Mouse (Mus musculus) hindbrain, embryonic 13.5 days (tissue): ENCODE results near the gene Armc12. TPM values are rescaled to one million over a fixed set of nuclear protein-coding genes. Genes with fewer than 3 reads are reported as not detected.

Experiments used
- ATAC-seq: fragments of 200-750 bp; cut with Nextera tagmentation; 2 replicates; pipeline ENCODE4 v1.8.0; 2017; ENCODE audit warnings: moderate TSS enrichment; ENCODE audit not compliant: low FRiP score
- H3K27ac ChIP-seq: fragments of 300-500 bp; sonication (generic); 2 replicates; pipeline ENCODE4 v1.5.1; 2015; ENCODE audit warnings: inconsistent platforms, mild to moderate bottlenecking, moderate library complexity
- H3K27me3 ChIP-seq: fragments of 300-500 bp; sonication (generic); 2 replicates; pipeline ENCODE4 v1.6.1; 2015; ENCODE audit warnings: mild to moderate bottlenecking, inconsistent platforms
- H3K36me3 ChIP-seq: fragments of 300-500 bp; sonication (generic); 2 replicates; pipeline ENCODE4 v1.6.1; 2015; ENCODE audit warnings: mild to moderate bottlenecking, inconsistent platforms
- H3K4me1 ChIP-seq: fragments of 300-500 bp; sonication (generic); replicated peaks from 2 replicates; pipeline ENCODE4 v1.6.1; 2015; ENCODE audit warnings: inconsistent platforms
- H3K4me2 ChIP-seq: fragments of 300-500 bp; sonication (generic); 2 replicates; pipeline ENCODE4 v1.6.1; 2015; ENCODE audit warnings: inconsistent platforms, mild to moderate bottlenecking, moderate library complexity
- H3K4me3 ChIP-seq: fragments of 300-500 bp; sonication (generic); 2 replicates; pipeline ENCODE4 v1.5.1; 2015; ENCODE audit warnings: mild to moderate bottlenecking, inconsistent platforms
- H3K9ac ChIP-seq: fragments of 300-500 bp; sonication (generic); 2 replicates; pipeline ENCODE4 v1.6.1; 2015; ENCODE audit warnings: mild to moderate bottlenecking, inconsistent platforms
- H3K9me3 ChIP-seq: fragments of 300-500 bp; sonication (generic); 2 replicates; pipeline ENCODE4 v1.6.1; 2016; ENCODE audit warnings: inconsistent platforms
- WGBS: fragments of 180-500 bp; shearing (Covaris S2); methylation state at CpG from one replicate; pipeline ENCODE4 v1.1.7; 2015; 5-methylcytosine and 5-hydroxymethylcytosine counted together
- polyA plus RNA-seq: library from polyadenylated mRNA; unstranded; fragments of >200 nt; fragmentation: Nextera tagmentation; extraction: Ambion mirVana; gene quantifications from 2 replicates; pipeline ENCODE4 v1.2.1, GENCODE M21; 2015

Armc12 gene
- polyA plus RNA-seq, 1 experiment from 2014 or later: not detected

GRCm38 (mm10) chr17:28515431-28516341 lies 14.9 kb upstream of the Armc12 start:
- 74% methylated on average over 10 of the region's 10 CpGs for WGBS
- H3K9ac ChIP-seq: no peak overlapping the region
- no peak overlapping the region for H3K4me3 ChIP-seq
- H3K4me2 ChIP-seq: no peak overlapping the region
- no peaks in the 10 kb centered on the region for H3K9me3 ChIP-seq
- no peak overlapping the region for H3K27ac ChIP-seq
- ATAC-seq: no peak
- peaks cover 25% of the 10 kb centered on the region for H3K4me1 ChIP-seq
- H3K27me3 ChIP-seq: peaks cover 37% of the 10 kb centered on the region
- H3K36me3 ChIP-seq: no peaks in the 10 kb centered on the region

GRCm38 (mm10) chr17:28516881-28517280 lies 13.7 kb upstream of the Armc12 start:
- Histone ChIP-seq H3K9ac (no peak overlapping the region), H3K9me3 (no peaks in the 10 kb centered on the region), H3K4me3 (no peak overlapping the region), H3K4me1 (peaks cover 22% of the 10 kb centered on the region), H3K27me3 (peaks cover 45% of the 10 kb centered on the region), H3K36me3 (no peaks in the 10 kb centered on the region), H3K27ac (no peak overlapping the region), H3K4me2 (peak overlapping the region; percentile 86; the same call in 1 of the 2 replicates)
- no peak for ATAC-seq
- WGBS: 79% methylated on average over 4 of the region's 4 CpGs

GRCm38 (mm10) chr17:28517441-28517955 lies 13.1 kb upstream of the Armc12 start, which contains the start of gene Fkbp5:
Gene Fkbp5, minus strand, starts transcription at chr17:28517527.
- no peaks in the 10 kb centered on the region for H3K9me3 ChIP-seq
- H3K36me3 ChIP-seq: no peaks in the 10 kb centered on the region
- H3K4me1 ChIP-seq: peaks cover 29% of the 10 kb centered on the region
- H3K27me3 ChIP-seq: peaks cover 43% of the 10 kb centered on the region
- ATAC-seq: peak; percentile 52
- H3K9ac ChIP-seq: peak within 1 kb of the TSS; percentile 77
- WGBS: 3% methylated on average over 16 of the region's 16 CpGs
- peak within 1 kb of the TSS; percentile 48 for H3K4me3 ChIP-seq
- H3K4me2 ChIP-seq: peak within 1 kb of the TSS; percentile 86
- H3K27ac ChIP-seq: peak within 1 kb of the TSS; percentile 82

- H3K4me1 ChIP-seq: peaks cover 29% of the 10 kb centered on the region
- H3K9me3 ChIP-seq: no peaks in the 10 kb centered on the region
- H3K27ac ChIP-seq: peak overlapping the region; percentile 82
- H3K4me3 ChIP-seq: peak overlapping the region; percentile 48
- peak; percentile 66 for ATAC-seq
- peaks cover 43% of the 10 kb centered on the region for H3K27me3 ChIP-seq
- under 1% methylated on average over 45 of the region's 46 CpGs for WGBS
- peak overlapping the region; percentile 86 for H3K4me2 ChIP-seq
- H3K9ac ChIP-seq: peak overlapping the region; percentile 77
- no peaks in the 10 kb centered on the region for H3K36me3 ChIP-seq
Measured at GRCm38 (mm10) chr17:28517956-28518614, 12.5 kb upstream of the Armc12 start.

DNA sequence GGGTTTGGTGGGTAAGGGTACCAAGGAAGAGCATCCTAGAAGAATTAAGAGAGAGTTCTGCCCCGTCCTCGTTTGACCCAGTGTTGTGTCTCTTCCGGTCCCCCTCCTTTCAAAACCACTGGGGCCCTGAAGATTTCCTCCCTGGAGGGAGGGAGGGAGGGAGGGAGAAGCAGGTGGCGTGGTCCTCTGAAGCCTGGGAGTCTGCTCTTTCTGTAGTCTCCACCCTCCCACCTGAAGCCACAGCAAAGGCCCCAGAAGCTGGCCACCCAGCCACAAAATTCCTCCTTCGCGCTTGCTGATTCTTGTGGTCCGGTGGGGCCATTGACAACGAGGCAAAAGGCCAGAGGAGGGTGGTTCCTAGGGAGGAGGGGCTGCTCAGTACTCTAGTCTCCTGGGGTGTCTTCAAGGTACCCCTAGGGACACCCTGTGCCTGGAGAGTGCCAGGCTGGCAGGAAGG lies 12.0 kb upstream of the Armc12 start:
- no peaks in the 10 kb centered on the region for H3K9me3 ChIP-seq
- H3K27ac ChIP-seq: peak overlapping the region; percentile 82; the same call in 1 of the 2 replicates
- H3K9ac ChIP-seq: peak overlapping the region; percentile 77; the same call in 1 of the 2 replicates
- peak overlapping the region; percentile 48 for H3K4me3 ChIP-seq
- H3K27me3 ChIP-seq: peaks cover 45% of the 10 kb centered on the region
- no peak for ATAC-seq
- 22% methylated on average over 8 of the region's 8 CpGs for WGBS
- no peaks in the 10 kb centered on the region for H3K36me3 ChIP-seq
- peak overlapping the region; percentile 86 for H3K4me2 ChIP-seq
- peaks cover 32% of the 10 kb centered on the region for H3K4me1 ChIP-seq

- Histone ChIP-seq H3K27ac (no peak overlapping the region), H3K4me1 (peaks cover 36% of the 10 kb centered on the region), H3K9ac (no peak overlapping the region), H3K36me3 (no peaks in the 10 kb centered on the region), H3K9me3 (no peaks in the 10 kb centered on the region), H3K27me3 (peaks cover 54% of the 10 kb centered on the region), H3K4me2 (no peak overlapping the region), H3K4me3 (no peak overlapping the region)
- WGBS: 90% methylated on average over 3 of the region's 3 CpGs
- no peak for ATAC-seq
Measured at GRCm38 (mm10) chr17:28519827-28520226, 10.8 kb upstream of the Armc12 start.

DNA sequence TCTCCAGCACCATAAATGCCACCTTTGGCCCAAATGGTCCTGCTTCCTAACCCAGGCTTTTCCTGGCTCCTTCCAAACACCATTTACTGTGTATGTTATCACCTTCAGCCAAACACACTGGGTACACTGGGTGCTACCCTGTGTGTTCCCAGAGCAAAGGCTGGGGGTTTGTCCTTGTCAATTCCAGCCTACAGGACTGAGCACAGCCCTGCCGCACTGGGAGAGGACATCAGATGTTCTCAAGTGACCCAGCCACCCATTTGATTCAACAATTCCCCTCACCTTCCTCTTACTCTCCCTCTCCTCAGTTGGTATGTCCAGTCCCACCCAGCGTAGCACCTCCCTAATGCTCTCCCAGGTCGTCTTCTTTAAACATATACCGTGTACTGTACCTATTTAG lies 10.0 kb upstream of the Armc12 start:
- no peaks in the 10 kb centered on the region for H3K36me3 ChIP-seq
- no peak overlapping the region for H3K4me2 ChIP-seq
- H3K27ac ChIP-seq: no peak overlapping the region
- peaks cover 36% of the 10 kb centered on the region for H3K4me1 ChIP-seq
- H3K27me3 ChIP-seq: peaks cover 56% of the 10 kb centered on the region
- no peak overlapping the region for H3K4me3 ChIP-seq
- H3K9me3 ChIP-seq: no peaks in the 10 kb centered on the region
- no peak for ATAC-seq
- H3K9ac ChIP-seq: no peak overlapping the region
- 85% methylated on average over 4 of the region's 4 CpGs for WGBS

DNA sequence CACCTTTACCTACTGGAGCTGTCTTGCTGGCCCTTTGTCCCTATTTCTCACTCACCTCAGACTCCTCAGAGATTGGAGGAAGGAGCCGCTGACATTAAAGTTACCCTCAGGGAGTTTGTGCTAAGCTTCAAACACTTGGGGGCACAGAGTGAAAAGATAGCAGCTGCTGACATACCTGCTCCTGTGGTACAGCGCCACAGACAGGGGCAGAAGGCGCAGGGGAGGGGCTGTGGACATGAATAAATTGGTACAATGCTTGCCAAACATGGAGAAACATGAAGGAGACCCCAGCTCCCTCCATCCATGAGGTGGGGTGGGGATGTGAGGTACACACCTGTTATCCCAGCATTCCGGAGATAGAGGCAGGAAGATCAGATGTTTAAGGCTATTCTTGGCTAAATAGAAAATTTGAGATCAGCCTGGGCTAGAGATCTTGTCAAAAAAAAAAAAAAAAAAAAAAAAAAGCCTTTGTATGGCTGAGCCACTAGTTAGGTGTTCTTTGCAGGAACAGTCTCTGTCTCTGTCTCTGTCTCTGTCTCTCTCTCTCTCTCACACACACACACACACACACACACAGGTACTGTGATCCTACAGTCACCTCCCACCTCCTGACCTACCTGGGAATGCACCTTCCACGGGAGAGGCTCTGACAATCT lies 9.4 kb upstream of the Armc12 start:
- no peak overlapping the region for H3K27ac ChIP-seq
- WGBS: 60% methylated on average over 5 of the region's 5 CpGs
- peaks cover 36% of the 10 kb centered on the region for H3K4me1 ChIP-seq
- H3K4me2 ChIP-seq: no peak overlapping the region
- no peak overlapping the region for H3K4me3 ChIP-seq
- no peak overlapping the region for H3K9ac ChIP-seq
- no peaks in the 10 kb centered on the region for H3K9me3 ChIP-seq
- peaks cover 50% of the 10 kb centered on the region for H3K27me3 ChIP-seq
- ATAC-seq: no peak
- H3K36me3 ChIP-seq: no peaks in the 10 kb centered on the region

- no peak overlapping the region for H3K27ac ChIP-seq
- no peak for ATAC-seq
- H3K9me3 ChIP-seq: no peaks in the 10 kb centered on the region
- H3K36me3 ChIP-seq: no peaks in the 10 kb centered on the region
- peak overlapping the region; percentile 90 for H3K4me2 ChIP-seq
- peak overlapping the region; percentile 74 for H3K4me3 ChIP-seq
- H3K27me3 ChIP-seq: peaks cover 50% of the 10 kb centered on the region
- peak overlapping the region; percentile 89; the same call in 1 of the 2 replicates for H3K9ac ChIP-seq
- H3K4me1 ChIP-seq: peaks cover 35% of the 10 kb centered on the region
- 42% methylated on average over 6 of the region's 6 CpGs for WGBS
Measured at GRCm38 (mm10) chr17:28521920-28522319, 8.7 kb upstream of the Armc12 start.

- Histone ChIP-seq H3K4me1 (peaks cover 32% of the 10 kb centered on the region), H3K27ac (peak overlapping the region; percentile 94), H3K9ac (peak overlapping the region; percentile 89), H3K27me3 (peaks cover 50% of the 10 kb centered on the region), H3K36me3 (no peaks in the 10 kb centered on the region), H3K9me3 (no peaks in the 10 kb centered on the region), H3K4me2 (peak overlapping the region; percentile 90), H3K4me3 (peak overlapping the region; percentile 74)
- peak; percentile 86 for ATAC-seq
- WGBS: under 1% methylated on average over 64 of the region's 66 CpGs
Measured at GRCm38 (mm10) chr17:28522623-28523354, 7.8 kb upstream of the Armc12 start.

- no peak for ATAC-seq
- H3K27me3 ChIP-seq: peaks cover 53% of the 10 kb centered on the region
- H3K4me2 ChIP-seq: peak overlapping the region; percentile 90
- H3K9ac ChIP-seq: peak overlapping the region; percentile 89
- peak overlapping the region; percentile 94 for H3K27ac ChIP-seq
- H3K4me3 ChIP-seq: peak overlapping the region; percentile 74
- no peaks in the 10 kb centered on the region for H3K9me3 ChIP-seq
- no peaks in the 10 kb centered on the region for H3K36me3 ChIP-seq
- H3K4me1 ChIP-seq: peaks cover 28% of the 10 kb centered on the region
- 8% methylated on average over 28 of the region's 28 CpGs for WGBS
Measured at GRCm38 (mm10) chr17:28523355-28524008, 7.1 kb upstream of the Armc12 start.
